Mouse (Mus musculus): ENCODE results near the gene Nav2.

GRCm38 (mm10) chr7:49084768-49085167 lies 176.3 kb downstream of the Nav2 start:
- no peak for TF ChIP-seq GABPA (IDR thresholded peaks at IDR 0.05; ENCODE audit: insufficient replicate concordance, low read depth, low read length)
- TF ChIP-seq EP300 (IDR thresholded peaks at IDR 0.05; ENCODE audit: low read length): no peak
- TF ChIP-seq HCFC1 (IDR thresholded peaks at IDR 0.05; ENCODE audit: low read depth, low read length): no peak
- TF ChIP-seq ELF1 (IDR thresholded peaks at IDR 0.05; ENCODE audit: low read depth, low read length): no peak
- no peak for TF ChIP-seq CTCF (conservative IDR thresholded peaks at IDR 0.05 in 1 of 2, IDR thresholded peaks at IDR 0.05 in 1 of 2; ENCODE audit: low read depth in 2 of 2, low read length in 2 of 2)
- TF ChIP-seq MYC (IDR thresholded peaks at IDR 0.05; ENCODE audit: low read depth, low read length): no peak
- no peak for TF ChIP-seq SIN3A (IDR thresholded peaks at IDR 0.05; ENCODE audit: low read length)
- no peak for TF ChIP-seq MAX (IDR thresholded peaks at IDR 0.05; ENCODE audit: low read length)
- no peak for TF ChIP-seq POLR2A (IDR thresholded peaks at IDR 0.05; ENCODE audit: low read depth, low read length)
- no peak for TF ChIP-seq POLR2AphosphoS2 (IDR thresholded peaks at IDR 0.05; ENCODE audit: low read depth, low read length)
- TF ChIP-seq ZNF384 (IDR thresholded peaks at IDR 0.05; ENCODE audit: low read depth, low read length): no peak
- no peak for TF ChIP-seq ZC3H11A (IDR thresholded peaks at IDR 0.05; ENCODE audit: low read depth, low read length)
